Mouse (Mus musculus) lung, embryonic 14.5 days (tissue): ENCODE measurements at regions not wholly inside any gene's neighbourhood (a gene's known extent, or its start where the extent isn't known, plus 50 kb on each side); places are given as distances from the start of the nearest gene placed in this dataset.
A peak's percentile ranks its signal among the peaks of the same experiment; 100 is the strongest.

Source experiments
- ATAC-seq: fragments of 200-750 bp; cut with Nextera tagmentation; 2 replicates; pipeline ENCODE4 v1.8.0; 2017; ENCODE audit warnings: mild to moderate bottlenecking, moderate TSS enrichment, moderate library complexity; ENCODE audit not compliant: insufficient read depth
- DNase-seq: peaks from one replicate; pipeline ENCODE4 v3.0.0-alpha.2; 2015
- H3K27ac ChIP-seq: fragments of 300-500 bp; sonication (generic); 2 replicates; pipeline ENCODE4 v1.5.1; 2014; ENCODE audit warnings: low read depth, mild to moderate bottlenecking, moderate library complexity
- H3K27me3 ChIP-seq: fragments of 300-500 bp; sonication (generic); 2 replicates; pipeline ENCODE4 v1.6.1; 2014; ENCODE audit warnings: low read length, control low read depth; ENCODE audit not compliant: insufficient read depth
- H3K36me3 ChIP-seq: fragments of 300-500 bp; sonication (generic); 2 replicates; pipeline ENCODE4 v1.6.1; 2014; ENCODE audit warnings: control low read depth; ENCODE audit not compliant: insufficient read depth
- H3K4me1 ChIP-seq: fragments of 300-500 bp; sonication (generic); 2 replicates; pipeline ENCODE4 v1.6.1; 2014; ENCODE audit warnings: antibody characterized with exemption, control low read depth; ENCODE audit not compliant: insufficient read depth
- H3K4me2 ChIP-seq: fragments of 300-500 bp; sonication (generic); 2 replicates; pipeline ENCODE4 v1.6.1; 2014; ENCODE audit warnings: mild to moderate bottlenecking
- H3K4me3 ChIP-seq: fragments of 300-500 bp; sonication (generic); 2 replicates; pipeline ENCODE4 v1.5.1; 2014; ENCODE audit warnings: low read depth, low read length
- H3K9ac ChIP-seq: fragments of 300-500 bp; sonication (generic); 2 replicates; pipeline ENCODE4 v1.6.1; 2014
- H3K9me3 ChIP-seq: fragments of 300-500 bp; sonication (generic); 2 replicates; pipeline ENCODE4 v1.6.1; 2016; ENCODE audit warnings: low read depth, low read length, control low read depth
- CTCF ChIP-seq: IDR thresholded peaks from 2 replicates; pipeline ENCODE4 v1.5.1; 2016; ENCODE audit warnings: antibody characterized with exemption, low read depth
- WGBS: fragments of 180-500 bp; shearing (Covaris S2); extraction: QIAGEN DNeasy Blood & Tissue Kit; methylation state at CpG from one replicate; pipeline ENCODE4 v1.1.7; 2014; 5-methylcytosine and 5-hydroxymethylcytosine counted together

GRCm38 (mm10) chr9:9547570-9547969 lies 308.7 kb upstream of the Arhgap42 start:
- no peak for TF ChIP-seq CTCF
- Histone ChIP-seq H3K4me2 (no peak overlapping the region), H3K9ac (no peak overlapping the region), H3K4me1 (no peaks in the 10 kb centered on the region), H3K27ac (no peak overlapping the region), H3K27me3 (no peaks in the 10 kb centered on the region), H3K4me3 (no peak overlapping the region), H3K36me3 (no peaks in the 10 kb centered on the region), H3K9me3 (no peaks in the 10 kb centered on the region)
- 63% methylated on average over 3 of the region's 3 CpGs for WGBS
- ATAC-seq (no peak), DNase-seq (no peak)

- DNase-seq (no peak), ATAC-seq (no peak)
- no peak overlapping the region for H3K27ac ChIP-seq
- WGBS = 71% methylated on average over 2 of the region's 2 CpGs
- no peaks in the 10 kb centered on the region for H3K36me3 ChIP-seq
- no peak for TF ChIP-seq CTCF
- H3K4me2 ChIP-seq = no peak overlapping the region
- no peaks in the 10 kb centered on the region for H3K4me1 ChIP-seq
- no peaks in the 10 kb centered on the region for H3K9me3 ChIP-seq
- no peaks in the 10 kb centered on the region for H3K27me3 ChIP-seq
- no peak overlapping the region for H3K9ac ChIP-seq
- H3K4me3 ChIP-seq = no peak overlapping the region
These were observed 308.2 kb upstream of the Arhgap42 start for GRCm38 (mm10) chr9:9547121-9547520.

- Histone ChIP-seq H3K4me3 (no peak overlapping the region), H3K4me1 (no peaks in the 10 kb centered on the region), H3K27ac (no peak overlapping the region), H3K9ac (no peak overlapping the region), H3K27me3 (no peaks in the 10 kb centered on the region), H3K4me2 (no peak overlapping the region), H3K9me3 (no peaks in the 10 kb centered on the region), H3K36me3 (no peaks in the 10 kb centered on the region)
- WGBS = 88% methylated on average over 2 of the region's 2 CpGs
- TF ChIP-seq CTCF = no peak
- no peak for DNase-seq
- ATAC-seq = no peak
These were observed 261.4 kb upstream of the Arhgap42 start for GRCm38 (mm10) chr9:9500345-9500744.

- H3K36me3 ChIP-seq = no peaks in the 10 kb centered on the region
- no peak for ATAC-seq
These were observed 254.8 kb upstream of the Arhgap42 start for GRCm38 (mm10) chr9:9493594-9494182.

GRCm38 (mm10) chr9:9477145-9477544 lies 238.2 kb upstream of the Arhgap42 start:
- H3K27ac ChIP-seq = no peak overlapping the region
- TF ChIP-seq CTCF = no peak
- H3K4me2 ChIP-seq = no peak overlapping the region
- H3K4me3 ChIP-seq = no peak overlapping the region
- no peaks in the 10 kb centered on the region for H3K4me1 ChIP-seq
- H3K9me3 ChIP-seq = no peaks in the 10 kb centered on the region
- no peak overlapping the region for H3K9ac ChIP-seq
- no peak for ATAC-seq
- no peak for DNase-seq
- H3K27me3 ChIP-seq = no peaks in the 10 kb centered on the region
- no peaks in the 10 kb centered on the region for H3K36me3 ChIP-seq

More at GRCm38 (mm10) chr9:9493594-9494182, 254.8 kb upstream of the Arhgap42 start:
- no peak overlapping the region for H3K4me2 ChIP-seq
- WGBS = 66% methylated on average over 3 of the region's 3 CpGs
- H3K27ac ChIP-seq = no peak overlapping the region
- no peaks in the 10 kb centered on the region for H3K4me1 ChIP-seq
- DNase-seq = no peak
- H3K4me3 ChIP-seq = no peak overlapping the region
- no peak overlapping the region for H3K9ac ChIP-seq
- H3K9me3 ChIP-seq = no peaks in the 10 kb centered on the region
- no peak for TF ChIP-seq CTCF
- H3K27me3 ChIP-seq = no peaks in the 10 kb centered on the region

GRCm38 (mm10) chr9:9475009-9475744 lies 236.3 kb upstream of the Arhgap42 start:
- TF ChIP-seq CTCF = no peak
- Histone ChIP-seq H3K9me3 (no peaks in the 10 kb centered on the region), H3K4me3 (no peak overlapping the region), H3K27me3 (no peaks in the 10 kb centered on the region), H3K9ac (no peak overlapping the region), H3K4me1 (no peaks in the 10 kb centered on the region), H3K27ac (no peak overlapping the region), H3K36me3 (no peaks in the 10 kb centered on the region), H3K4me2 (no peak overlapping the region)
- 30% methylated on average over 8 of the region's 8 CpGs for WGBS
- DNase-seq (peak; percentile 22), ATAC-seq (no peak)

- no peak overlapping the region for H3K4me3 ChIP-seq
- no peak overlapping the region for H3K4me2 ChIP-seq
- no peaks in the 10 kb centered on the region for H3K4me1 ChIP-seq
- DNase-seq = no peak
- no peaks in the 10 kb centered on the region for H3K36me3 ChIP-seq
- no peak for ATAC-seq
- no peaks in the 10 kb centered on the region for H3K27me3 ChIP-seq
- WGBS = 92% methylated on average over 1 of the region's 1 CpGs
- H3K9me3 ChIP-seq = no peaks in the 10 kb centered on the region
- no peak overlapping the region for H3K9ac ChIP-seq
- no peak overlapping the region for H3K27ac ChIP-seq
- TF ChIP-seq CTCF = no peak
These were observed 205.3 kb upstream of the Arhgap42 start for GRCm38 (mm10) chr9:9444213-9444612.
